Mouse (Mus musculus) MEL (cell line): ENCODE measurements around the gene Garem2. TPM values are rescaled to one million over a fixed set of nuclear protein-coding genes. Genes with fewer than 3 reads are reported as not detected.

ENCODE experiments used
- DNase-seq: peaks from one replicate; pipeline ENCODE4 v3.0.0; 2011; ENCODE audit warnings: low read depth, low spot score
- H3K27ac ChIP-seq: 2 replicates; pipeline ENCODE4 v1.5.1; 2012; ENCODE audit warnings: low read depth, mild to moderate bottlenecking, control low read depth, low read length, moderate library complexity; ENCODE audit not compliant: control insufficient read depth
- H3K27me3 ChIP-seq, 2 experiments: fragments of 150-350 bp in 1 of 2; sonication (generic) in 1 of 2; 2 replicates each; pipeline ENCODE4 v1.6.1; 2012; ENCODE audit warnings: low read length in 2 of 2, mild to moderate bottlenecking in 2 of 2, improper control_type of control experiment in 1 of 2, moderate library complexity in 1 of 2; ENCODE audit not compliant: insufficient read depth in 2 of 2, control insufficient read depth in 1 of 2
- H3K36me3 ChIP-seq, 2 experiments: 2 replicates each; pipeline ENCODE4 v1.6.1; 2012 to 2014; ENCODE audit warnings: low read length in 2 of 2, improper control_type of control experiment in 1 of 2, inconsistent platforms in 1 of 2, mild to moderate bottlenecking in 1 of 2; ENCODE audit not compliant: insufficient read depth in 2 of 2, control insufficient read depth in 1 of 2
- H3K4me1 ChIP-seq, 2 experiments: fragments of 150-350 bp in 1 of 2; sonication (generic) in 1 of 2; 2 replicates each; pipeline ENCODE4 v1.6.1; 2012; ENCODE audit warnings: low read length in 2 of 2, improper control_type of control experiment in 1 of 2, mild to moderate bottlenecking in 1 of 2; ENCODE audit not compliant: insufficient read depth in 2 of 2, control insufficient read depth in 1 of 2
- H3K4me3 ChIP-seq, 2 experiments: fragments of 150-350 bp in 1 of 2; sonication (generic) in 1 of 2; 2 replicates each; pipeline ENCODE4 v1.5.1; 2012; ENCODE audit warnings: low read depth in 2 of 2, low read length in 2 of 2, mild to moderate bottlenecking in 2 of 2, moderate library complexity in 2 of 2, control low read depth in 1 of 2, improper control_type of control experiment in 1 of 2; ENCODE audit not compliant: control insufficient read depth in 1 of 2, insufficient read depth in 1 of 2
- H3K79me2 ChIP-seq: 2 replicates; pipeline ENCODE4 v1.6.1; 2012; ENCODE audit warnings: mild to moderate bottlenecking, low read length, moderate library complexity; ENCODE audit not compliant: control insufficient read depth, poor library complexity, insufficient read depth
- H3K9ac ChIP-seq: 2 replicates; pipeline ENCODE4 v1.6.1; 2012; ENCODE audit warnings: low read depth, mild to moderate bottlenecking, control low read depth, low read length, moderate library complexity; ENCODE audit not compliant: control insufficient read depth, poor library complexity, severe bottlenecking
- H3K9me3 ChIP-seq: fragments of 150-350 bp; sonication (generic); replicated peaks from 2 replicates; pipeline ENCODE4 v1.6.1; 2012; ENCODE audit warnings: mild to moderate bottlenecking, low read length, improper control_type of control experiment, moderate library complexity; ENCODE audit not compliant: insufficient read depth
- BHLHE40 ChIP-seq: IDR thresholded peaks from 2 replicates; pipeline ENCODE4 v1.6.1; 2012; ENCODE audit warnings: low read depth, mild to moderate bottlenecking, inconsistent platforms, low read length, improper control_type of control experiment, borderline replicate concordance
- CHD1 ChIP-seq: IDR thresholded peaks from 2 replicates; pipeline ENCODE4 v1.6.1; 2012; ENCODE audit warnings: low read depth, mild to moderate bottlenecking, inconsistent platforms, low read length, improper control_type of control experiment
- CHD2 ChIP-seq: IDR thresholded peaks from 2 replicates; pipeline ENCODE4 v1.6.1; 2011; ENCODE audit warnings: low read length, improper control_type of control experiment
- CTCF ChIP-seq, 3 experiments: IDR thresholded peaks in 2 of 3; conservative IDR thresholded peaks in 1 of 3; 2 replicates each; pipeline ENCODE4 v1.5.1; 2011 to 2012; ENCODE audit warnings: low read length in 3 of 3, low read depth in 2 of 3, mild to moderate bottlenecking in 2 of 3, improper control_type of control experiment in 1 of 3, inconsistent platforms in 1 of 3, mixed read lengths in 1 of 3, moderate library complexity in 1 of 3; ENCODE audit not compliant: control insufficient read depth in 1 of 3, insufficient read depth in 1 of 3, poor library complexity in 1 of 3, severe bottlenecking in 1 of 3
- EP300 ChIP-seq, 2 experiments: IDR thresholded peaks; 2 replicates each; pipeline ENCODE4 v1.6.1; 2011; ENCODE audit warnings: improper control_type of control experiment in 2 of 2, low read length in 2 of 2, low read depth in 1 of 2, mild to moderate bottlenecking in 1 of 2
- GABPA ChIP-seq: IDR thresholded peaks from 2 replicates; pipeline ENCODE4 v1.6.1; 2012; ENCODE audit warnings: low read depth, mild to moderate bottlenecking, inconsistent platforms, low read length, improper control_type of control experiment, moderate library complexity
- GATA1 ChIP-seq: IDR thresholded peaks from 2 replicates; pipeline ENCODE4 v1.6.1; 2011; ENCODE audit warnings: low read depth, low read length, improper control_type of control experiment
- HCFC1 ChIP-seq: IDR thresholded peaks from 2 replicates; pipeline ENCODE4 v1.6.1; 2012; ENCODE audit warnings: low read depth, mild to moderate bottlenecking, inconsistent platforms, low read length, improper control_type of control experiment, moderate library complexity
- JUND ChIP-seq: IDR thresholded peaks from 2 replicates; pipeline ENCODE4 v1.6.1; 2011; ENCODE audit warnings: low read depth, mild to moderate bottlenecking, improper control_type of control experiment, low read length
- KAT2A ChIP-seq: conservative IDR thresholded peaks from 2 replicates; pipeline ENCODE4 v1.6.1; 2012; ENCODE audit warnings: low read depth, low read length, improper control_type of control experiment, inconsistent platforms
- MAFK ChIP-seq: IDR thresholded peaks from 2 replicates; pipeline ENCODE4 v1.6.1; 2011; ENCODE audit warnings: low read depth, mild to moderate bottlenecking, low read length, improper control_type of control experiment, borderline replicate concordance
- MEF2A ChIP-seq: IDR thresholded peaks from 2 replicates; pipeline ENCODE4 v1.6.1; 2014; ENCODE audit warnings: low read depth, mild to moderate bottlenecking, inconsistent platforms, low read length, improper control_type of control experiment; ENCODE audit not compliant: poor library complexity, insufficient replicate concordance, severe bottlenecking; ENCODE audit errors: extremely low read depth
- MXI1 ChIP-seq: IDR thresholded peaks from 2 replicates; pipeline ENCODE4 v1.6.1; 2011; ENCODE audit warnings: mild to moderate bottlenecking, low read depth, low read length, improper control_type of control experiment
- MYB ChIP-seq: IDR thresholded peaks from 2 replicates; pipeline ENCODE4 v1.6.1; 2011; ENCODE audit warnings: mild to moderate bottlenecking, low read depth, low read length, improper control_type of control experiment
- MYC ChIP-seq: IDR thresholded peaks from 2 replicates; pipeline ENCODE4 v1.6.1; 2011; ENCODE audit warnings: low read depth, mild to moderate bottlenecking, low read length, improper control_type of control experiment, moderate library complexity
- NELFE ChIP-seq: IDR thresholded peaks from 2 replicates; pipeline ENCODE4 v1.6.1; 2011; ENCODE audit warnings: low read depth, low read length, improper control_type of control experiment
- NRF1 ChIP-seq: IDR thresholded peaks from 2 replicates; pipeline ENCODE4 v1.6.1; 2014; ENCODE audit warnings: low read depth, mild to moderate bottlenecking, inconsistent platforms, low read length, improper control_type of control experiment, moderate library complexity; ENCODE audit not compliant: poor library complexity, insufficient read depth, severe bottlenecking
- POLR2AphosphoS2 ChIP-seq: IDR thresholded peaks from 2 replicates; pipeline ENCODE4 v1.6.1; 2011; ENCODE audit warnings: low read length, improper control_type of control experiment
- POLR2AphosphoS5 ChIP-seq: IDR thresholded peaks from 2 replicates; pipeline ENCODE4 v1.6.1; 2012; ENCODE audit warnings: low read depth, borderline replicate concordance, mild to moderate bottlenecking, inconsistent platforms, low read length, moderate library complexity, mixed read lengths
- RAD21 ChIP-seq: IDR thresholded peaks from 2 replicates; pipeline ENCODE4 v1.6.1; 2011; ENCODE audit warnings: mild to moderate bottlenecking, low read depth, low read length, improper control_type of control experiment
- SMC3 ChIP-seq: IDR thresholded peaks from 2 replicates; pipeline ENCODE4 v1.6.1; 2011; ENCODE audit warnings: low read depth, low read length, improper control_type of control experiment
- TAL1 ChIP-seq: IDR thresholded peaks from 2 replicates; pipeline ENCODE4 v1.6.1; 2012; ENCODE audit warnings: mild to moderate bottlenecking, inconsistent platforms, low read length, moderate library complexity, mixed read lengths
- TBP ChIP-seq: IDR thresholded peaks from 2 replicates; pipeline ENCODE4 v1.8.0; 2011; ENCODE audit warnings: low read depth, low read length, improper control_type of control experiment
- TCF12 ChIP-seq: IDR thresholded peaks from 2 replicates; pipeline ENCODE4 v1.6.1; 2014; ENCODE audit warnings: low read depth, mild to moderate bottlenecking, inconsistent platforms, low read length, improper control_type of control experiment, moderate library complexity
- USF1 ChIP-seq: IDR thresholded peaks from 2 replicates; pipeline ENCODE4 v1.6.1; 2014; ENCODE audit warnings: low read depth, mild to moderate bottlenecking, inconsistent platforms, low read length, improper control_type of control experiment, moderate library complexity
- USF2 ChIP-seq, 2 experiments: IDR thresholded peaks; 2 replicates each; pipeline ENCODE4 v1.6.1; 2011 to 2012; ENCODE audit warnings: improper control_type of control experiment in 2 of 2, low read length in 2 of 2, borderline replicate concordance in 1 of 2, inconsistent platforms in 1 of 2, low read depth in 1 of 2, mild to moderate bottlenecking in 1 of 2; ENCODE audit not compliant: insufficient read depth in 1 of 2
- ZC3H11A ChIP-seq: IDR thresholded peaks from 2 replicates; pipeline ENCODE4 v1.6.1; 2012; ENCODE audit warnings: low read depth, mild to moderate bottlenecking, inconsistent platforms, low read length, improper control_type of control experiment
- ZKSCAN1 ChIP-seq: IDR thresholded peaks from 2 replicates; pipeline ENCODE4 v1.6.1; 2012; ENCODE audit warnings: low read depth, mild to moderate bottlenecking, inconsistent platforms, low read length, improper control_type of control experiment, moderate library complexity
- polyA plus RNA-seq, 2 experiments: library from polyadenylated mRNA; stranded (reverse) in 1 of 2; unstranded in 1 of 2; fragments of >175 nt in 1 of 2; fragments of >200 nt in 1 of 2; gene quantifications; 2 replicates each; pipeline versions ENCODE4 v1.2.1 to v1.2.4; 2012; ENCODE audit warnings: low replicate concordance in 2 of 2, low read depth in 1 of 2; ENCODE audit not compliant: insufficient read length in 2 of 2, insufficient read depth in 1 of 2, missing spikeins in 1 of 2
- total RNA-seq: library from RNA; depleted of rRNA; stranded (reverse); fragments of 300-350 nt; gene quantifications from 2 replicates; pipeline ENCODE4 v1.2.3, GENCODE M21; 2012

Gene Garem2
- total and polyA plus RNA-seq, 3 experiments = 0.04 TPM; not detected in 2

- no peaks in the 10 kb centered on the region for H3K9me3 ChIP-seq
- DNase-seq = no peak
- H3K27ac ChIP-seq = no peak overlapping the region
- TF ChIP-seq POLR2AphosphoS5 (no peak), SMC3 (no peak), ZKSCAN1 (no peak), GABPA (no peak), TCF12 (no peak), CHD1 (no peak), NELFE (no peak), EP300 (IDR thresholded peaks at IDR 0.05; ENCODE audit: low read depth in 1 of 2, low read length in 2 of 2) (no peak), MXI1 (no peak), HCFC1 (no peak), CHD2 (no peak), GATA1 (no peak), MAFK (no peak), MYC (no peak), JUND (no peak)
- no peak overlapping the region for H3K4me3 ChIP-seq
- H3K4me1 ChIP-seq = no peaks in the 10 kb centered on the region
- H3K9ac ChIP-seq = no peak overlapping the region
- H3K79me2 ChIP-seq = no peaks in the 10 kb centered on the region
- no peaks in the 10 kb centered on the region for H3K27me3 ChIP-seq
- peaks cover 0 to 45% of the 10 kb centered on the region in 2 experiments; a peak in 2 of 4 replicates for H3K36me3 ChIP-seq
Measured at GRCm38 (mm10) chr5:30137271-30137670, 32.3 kb downstream of the Garem2 start.

GRCm38 (mm10) chr5:30138193-30138592, 33.2 kb downstream of the Garem2 start:
- H3K27ac ChIP-seq = no peak overlapping the region
- no peak for TF ChIP-seq USF2 (IDR thresholded peaks at IDR 0.05; ENCODE audit: borderline replicate concordance in 1 of 2, insufficient read depth in 1 of 2, low read depth in 1 of 2, low read length in 2 of 2)
- TF ChIP-seq ZKSCAN1 = no peak
- TF ChIP-seq POLR2AphosphoS2 = no peak
- no peak for TF ChIP-seq MYB
- TF ChIP-seq HCFC1 = no peak
- no peak for TF ChIP-seq POLR2AphosphoS5
- no peak for TF ChIP-seq TAL1
- TF ChIP-seq NELFE = no peak
- no peak for TF ChIP-seq TBP
- no peak for TF ChIP-seq BHLHE40
- no peak for TF ChIP-seq RAD21
- TF ChIP-seq MEF2A = no peak
- TF ChIP-seq KAT2A = no peak
- no peak for TF ChIP-seq CTCF (IDR thresholded peaks at IDR 0.05 in 2 of 3, conservative IDR thresholded peaks at IDR 0.05 in 1 of 3; ENCODE audit: control insufficient read depth in 1 of 3, insufficient read depth in 1 of 3, low read depth in 2 of 3, low read length in 3 of 3, poor library complexity in 1 of 3, severe bottlenecking in 1 of 3)
- no peak for TF ChIP-seq SMC3
- no peak for TF ChIP-seq USF1
- no peak for TF ChIP-seq GATA1
- TF ChIP-seq NRF1 = no peak
- TF ChIP-seq ZC3H11A = no peak

More at GRCm38 (mm10) chr5:30138193-30138592, 33.2 kb downstream of the Garem2 start:
- H3K4me3 ChIP-seq = no peak overlapping the region
- no peaks in the 10 kb centered on the region for H3K27me3 ChIP-seq
- peaks cover 0 to 39% of the 10 kb centered on the region in 2 experiments; a peak in 2 of 4 replicates for H3K36me3 ChIP-seq
- no peaks in the 10 kb centered on the region for H3K79me2 ChIP-seq
- no peak for DNase-seq
- no peak overlapping the region for H3K9ac ChIP-seq
- no peaks in the 10 kb centered on the region for H3K4me1 ChIP-seq
- no peaks in the 10 kb centered on the region for H3K9me3 ChIP-seq
